Mouse (Mus musculus) spleen, postnatal 14 days (tissue): Measurements from ENCODE around the gene Rtn2.

Experiments
- DNase-seq, 2 experiments: peaks; one replicate each; pipeline ENCODE4 v3.0.0; 2021 to 2022; ENCODE audit warnings: low spot score in 2 of 2

Gene Rtn2

DNA sequence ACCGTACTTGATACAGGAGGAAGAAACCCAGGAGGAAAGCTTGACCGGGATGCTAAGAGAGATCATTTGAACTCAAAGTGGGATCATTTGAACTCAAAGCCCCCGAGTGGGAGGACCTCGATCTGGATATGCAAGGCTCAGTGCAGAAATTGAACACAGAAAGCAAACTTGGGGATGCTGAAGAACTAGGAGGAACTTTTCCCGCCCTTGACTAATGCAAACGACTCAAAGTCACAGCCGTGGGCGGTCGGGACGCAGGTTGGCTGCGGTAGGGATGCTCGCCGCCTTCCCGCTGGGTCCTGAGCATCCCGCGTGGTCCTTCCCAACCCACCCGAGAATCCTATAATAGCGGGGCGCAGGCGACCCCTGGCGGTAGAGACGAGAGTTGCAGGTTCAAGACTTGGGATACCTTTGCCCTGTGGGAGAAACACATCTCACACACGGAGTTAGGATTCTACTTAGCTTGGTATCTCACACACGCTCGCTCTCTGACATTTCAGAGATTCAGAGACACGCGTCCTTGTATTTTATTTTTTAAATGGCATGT, 60.1 kb downstream of the Rtn2 start:
- peak; percentile 59 to 77 for DNase-seq

GRCm38 (mm10) chr7:19343210-19343808, 60.9 kb downstream of the Rtn2 start:
- peak; percentile 46 to 64 for DNase-seq

GRCm38 (mm10) chr7:19344237-19344847, 61.9 kb downstream of the Rtn2 start, which contains the start of gene Ercc1:
Gene Ercc1 (plus strand): TSS chr7:19344778.
- DNase-seq: no peak

DNA sequence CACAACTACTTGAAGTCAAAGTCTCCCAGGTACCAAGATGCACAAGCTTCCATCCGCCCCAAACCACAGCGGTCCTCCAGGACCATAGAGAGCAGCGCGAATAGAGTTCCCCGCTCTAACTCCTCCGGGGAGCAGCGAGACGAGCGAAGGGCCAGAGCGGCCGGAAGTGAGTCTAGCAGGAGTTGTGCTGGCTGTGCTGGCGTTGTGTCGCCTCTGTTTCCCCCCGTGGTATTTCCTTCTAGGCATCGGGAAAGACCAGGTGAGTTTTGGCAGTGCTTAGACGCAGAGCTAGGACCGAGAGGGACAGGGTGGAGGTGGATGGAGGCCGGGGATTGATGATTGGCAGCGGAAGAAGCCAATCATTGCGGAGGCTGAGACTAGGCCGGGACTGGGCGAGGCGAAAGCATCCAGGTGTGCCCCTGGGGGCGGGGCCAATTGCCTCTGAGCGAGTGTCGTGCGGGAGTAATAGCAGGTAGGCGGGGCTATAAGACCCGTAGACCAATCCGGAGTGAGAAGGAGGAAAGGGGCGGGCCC, 62.6 kb downstream of the Rtn2 start:
- DNase-seq: peak; percentile 90 to 93
